Mouse (Mus musculus) kidney, embryonic 14.5 days (tissue): ENCODE results near the gene Dad1. TPM values are rescaled to one million over a fixed set of nuclear protein-coding genes. Genes with fewer than 3 reads are reported as not detected.

Experiments
- ATAC-seq: fragments of 200-750 bp; cut with Nextera tagmentation; 2 replicates; pipeline ENCODE4 v1.8.0; 2017; ENCODE audit warnings: moderate number of reproducible peaks, mild to moderate bottlenecking, moderate TSS enrichment, moderate library complexity; ENCODE audit not compliant: low FRiP score, low TSS enrichment
- H3K27ac ChIP-seq: fragments of 300-500 bp; sonication (generic); 2 replicates; pipeline ENCODE4 v1.5.1; 2014; ENCODE audit warnings: low read depth, mild to moderate bottlenecking, low read length, moderate library complexity, mixed read lengths
- H3K27me3 ChIP-seq: fragments of 300-500 bp; sonication (generic); 2 replicates; pipeline ENCODE4 v1.6.1; 2014; ENCODE audit warnings: mild to moderate bottlenecking, low read length; ENCODE audit not compliant: control insufficient read depth, insufficient read depth
- H3K36me3 ChIP-seq: fragments of 300-500 bp; sonication (generic); 2 replicates; pipeline ENCODE4 v1.6.1; 2014; ENCODE audit warnings: low read length, mixed read lengths; ENCODE audit not compliant: control insufficient read depth, insufficient read depth
- H3K4me1 ChIP-seq: fragments of 300-500 bp; sonication (generic); 2 replicates; pipeline ENCODE4 v1.6.1; 2014; ENCODE audit warnings: low read length, mixed read lengths; ENCODE audit not compliant: control insufficient read depth, insufficient read depth
- H3K4me2 ChIP-seq: fragments of 300-500 bp; sonication (generic); replicated peaks from 2 replicates; pipeline ENCODE4 v1.6.1; 2014; ENCODE audit warnings: low read depth, mild to moderate bottlenecking, low read length
- H3K4me3 ChIP-seq: fragments of 300-500 bp; sonication (generic); 2 replicates; pipeline ENCODE4 v1.5.1; 2014; ENCODE audit warnings: mild to moderate bottlenecking, low read length
- H3K9ac ChIP-seq: fragments of 300-500 bp; sonication (generic); 2 replicates; pipeline ENCODE4 v1.6.1; 2014; ENCODE audit warnings: low read depth, mild to moderate bottlenecking, low read length, moderate library complexity
- H3K9me3 ChIP-seq: fragments of 300-500 bp; sonication (generic); 2 replicates; pipeline ENCODE4 v1.6.1; 2016; ENCODE audit warnings: low read length; ENCODE audit not compliant: control insufficient read depth
- WGBS: fragments of 180-500 bp; shearing (Covaris S2); extraction: QIAGEN DNeasy Blood & Tissue Kit; methylation state at CpG from one replicate; pipeline ENCODE4 v1.1.7; 2014; 5-methylcytosine and 5-hydroxymethylcytosine counted together
- polyA plus RNA-seq: library from polyadenylated mRNA; unstranded; fragments of >200 nt; fragmentation: Nextera tagmentation; extraction: Ambion mirVana; gene quantifications from 2 replicates; pipeline ENCODE4 v1.2.1, GENCODE M21; 2014

The Dad1 gene
- 431 and 487 TPM in 2 replicates for polyA plus RNA-seq

DNA sequence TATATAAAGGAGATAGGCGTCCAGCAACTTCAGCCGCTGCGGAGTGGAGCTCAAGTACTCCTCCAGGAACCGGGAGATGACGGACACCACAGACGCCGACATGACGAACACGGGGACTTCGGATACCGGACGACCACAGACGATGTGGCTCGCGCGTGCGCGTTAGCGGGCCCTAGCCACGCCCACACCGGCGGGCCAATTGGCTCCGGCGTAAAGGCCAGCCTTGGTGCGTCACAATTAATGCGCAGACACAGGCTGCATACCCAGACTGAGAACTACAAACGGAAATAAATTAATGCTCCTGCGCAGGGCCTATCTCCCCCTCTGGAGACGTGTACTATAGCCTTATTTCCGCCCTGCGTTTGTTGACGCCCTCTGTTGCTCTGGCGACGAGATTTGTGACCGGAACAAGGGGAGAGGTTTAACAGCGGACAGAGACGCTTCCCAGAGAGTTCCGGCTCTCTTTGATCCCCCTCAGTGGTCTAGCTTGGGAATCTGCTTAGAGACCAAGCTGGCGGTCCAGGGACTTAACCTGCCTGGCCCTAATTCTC, at the start of gene Dad1, which contains the start of gene Abhd4:
Dad1 (minus strand) TSS at position 364 of the 551 bp plus-strand sequence.
Abhd4 (plus strand) TSS at position 448 of the 551 bp plus-strand sequence.
- Histone ChIP-seq H3K27ac (peak within 1 kb of the TSS; percentile 75), H3K9me3 (no peaks in the 10 kb centered on the region), H3K4me2 (peak within 1 kb of the TSS; percentile 51), H3K4me1 (peaks cover 42% of the 10 kb centered on the region), H3K9ac (peak within 1 kb of the TSS; percentile 71), H3K27me3 (no peaks in the 10 kb centered on the region), H3K4me3 (peak within 1 kb of the TSS; percentile 82), H3K36me3 (peaks cover 4% of the 10 kb centered on the region; the same call in 1 of the 2 replicates)
- WGBS: 0% methylated on average over 39 of the region's 39 CpGs
- ATAC-seq: peak; percentile 99

DNA sequence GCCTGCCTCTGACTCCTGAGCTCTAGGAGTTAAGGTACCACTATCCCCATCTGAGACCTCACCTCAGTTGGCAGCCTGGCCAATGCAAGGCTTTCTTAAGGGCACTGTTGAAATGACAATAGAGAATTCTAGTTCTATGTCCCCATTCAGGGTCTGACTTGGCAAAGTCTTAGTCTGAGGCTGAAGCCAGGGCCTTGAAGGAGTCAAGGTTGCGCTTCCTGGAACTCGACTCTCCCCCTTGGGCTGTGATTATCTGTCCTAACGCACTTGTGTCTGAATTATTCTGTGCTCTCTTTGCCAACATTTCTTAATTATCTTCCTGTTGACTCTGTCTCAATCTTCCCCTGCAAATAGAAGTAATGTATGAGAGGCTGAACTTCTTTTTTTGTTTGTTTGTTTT, 46.8 kb upstream of the Dad1 start:
- no peak overlapping the region for H3K4me3 ChIP-seq
- no peaks in the 10 kb centered on the region for H3K36me3 ChIP-seq
- H3K4me2 ChIP-seq: no peak overlapping the region
- no peaks in the 10 kb centered on the region for H3K27me3 ChIP-seq
- H3K9me3 ChIP-seq: no peaks in the 10 kb centered on the region
- no peak overlapping the region for H3K9ac ChIP-seq
- no peak for ATAC-seq
- no peaks in the 10 kb centered on the region for H3K4me1 ChIP-seq
- WGBS: 98% methylated on average over 3 of the region's 3 CpGs
- H3K27ac ChIP-seq: no peak overlapping the region

DNA sequence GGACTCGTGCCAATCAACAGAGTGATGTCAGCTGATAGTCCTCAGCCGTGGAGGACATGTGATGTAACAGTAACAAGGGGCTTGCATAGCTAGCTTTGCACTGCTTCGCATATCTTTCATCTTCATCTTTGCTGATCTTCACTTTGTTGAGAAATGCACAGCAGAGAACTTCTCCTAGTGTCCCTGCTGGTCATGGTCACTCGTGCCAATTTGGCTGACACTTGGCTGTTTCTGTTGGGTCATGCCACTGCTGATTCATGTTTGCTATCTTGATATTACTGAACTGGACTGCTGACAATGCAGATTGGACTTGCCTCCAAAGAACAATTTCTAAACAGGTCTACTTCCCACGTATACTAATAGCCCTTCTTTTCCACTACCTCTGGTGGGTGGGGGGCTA, 46.2 kb upstream of the Dad1 start:
- no peak overlapping the region for H3K4me3 ChIP-seq
- no peak overlapping the region for H3K4me2 ChIP-seq
- H3K36me3 ChIP-seq: no peaks in the 10 kb centered on the region
- H3K9me3 ChIP-seq: no peaks in the 10 kb centered on the region
- no peak for ATAC-seq
- no peaks in the 10 kb centered on the region for H3K4me1 ChIP-seq
- H3K27ac ChIP-seq: no peak overlapping the region
- WGBS: 85% methylated on average over 5 of the region's 5 CpGs
- H3K9ac ChIP-seq: no peak overlapping the region
- no peaks in the 10 kb centered on the region for H3K27me3 ChIP-seq

DNA sequence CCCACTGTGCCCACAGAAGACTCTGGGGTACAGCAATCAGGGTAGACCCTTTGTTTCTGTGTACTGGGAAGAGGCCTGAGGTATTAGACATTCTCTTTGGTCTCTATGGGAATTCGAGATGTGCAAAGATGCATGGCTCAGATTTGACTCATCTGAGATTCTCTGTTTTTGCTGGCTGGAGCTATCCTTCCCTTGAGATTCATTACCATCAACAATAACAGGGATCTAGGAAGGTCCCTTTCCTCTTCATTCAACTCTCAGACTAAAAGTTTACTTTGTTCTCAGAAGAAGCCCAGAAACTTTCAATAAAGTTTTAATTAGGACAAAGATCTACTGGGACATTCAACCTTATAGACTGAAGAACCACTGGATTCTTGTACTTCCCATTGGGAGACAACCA, 30.9 kb upstream of the Dad1 start, which contains the start of gene Olfr49:
Olfr49 (minus strand) TSS at position 101 of the 400 bp plus-strand sequence.
- Histone ChIP-seq H3K9ac (no peak within 1 kb of the TSS), H3K4me2 (no peak within 1 kb of the TSS), H3K27ac (no peak within 1 kb of the TSS), H3K36me3 (no peaks in the 10 kb centered on the region), H3K4me3 (no peak within 1 kb of the TSS), H3K9me3 (no peaks in the 10 kb centered on the region), H3K27me3 (no peaks in the 10 kb centered on the region), H3K4me1 (no peaks in the 10 kb centered on the region)
- no peak for ATAC-seq
- 86% methylated on average over 1 of the region's 1 CpGs for WGBS

DNA sequence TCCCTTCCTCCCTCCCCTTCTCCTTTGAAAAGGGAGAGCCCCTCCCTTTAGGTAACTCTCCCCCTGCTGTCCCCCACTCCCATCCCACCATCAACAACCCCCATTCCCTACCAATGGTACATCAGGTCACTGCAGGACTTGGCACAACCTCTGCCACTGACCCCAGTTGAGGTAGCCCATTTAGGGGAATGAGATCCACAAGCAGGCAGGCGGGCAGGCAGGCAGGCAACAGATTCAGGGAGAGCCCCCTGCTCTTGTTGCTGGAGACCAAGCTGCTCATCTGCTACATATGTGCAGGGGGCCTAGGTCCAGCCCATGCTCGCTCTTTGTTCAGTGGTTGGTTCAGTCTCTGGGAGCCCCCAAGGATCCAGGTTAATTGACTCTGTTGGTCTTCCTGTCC, 22.5 kb upstream of the Dad1 start:
- H3K27me3 ChIP-seq: no peaks in the 10 kb centered on the region
- H3K9me3 ChIP-seq: no peaks in the 10 kb centered on the region
- H3K4me2 ChIP-seq: no peak overlapping the region
- H3K36me3 ChIP-seq: no peaks in the 10 kb centered on the region
- whole genome bisulfite sequencing: 89% methylated on average over 2 of the region's 2 CpGs
- H3K27ac ChIP-seq: no peak overlapping the region
- no peak overlapping the region for H3K9ac ChIP-seq
- no peak overlapping the region for H3K4me3 ChIP-seq
- no peak for ATAC-seq
- no peaks in the 10 kb centered on the region for H3K4me1 ChIP-seq

DNA sequence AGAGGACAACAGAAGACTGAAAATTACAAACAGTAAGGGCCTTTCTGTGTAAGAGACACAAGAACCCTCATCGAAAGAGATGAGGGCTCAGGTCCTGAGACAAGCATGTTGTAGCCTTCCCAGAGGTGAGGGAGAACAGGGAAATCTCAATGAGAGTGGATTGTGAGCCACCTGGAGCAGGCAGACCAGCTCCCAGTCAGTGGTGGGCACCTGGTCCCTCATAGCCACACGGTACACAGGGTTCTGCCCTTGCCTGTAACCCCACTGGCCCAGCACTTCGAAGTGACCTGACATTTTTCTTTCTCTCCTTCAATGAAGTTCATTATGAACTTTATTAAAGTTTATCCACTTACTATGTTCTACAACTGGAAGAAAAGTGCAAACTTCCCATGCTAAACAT, 18.8 kb upstream of the Dad1 start:
- no peaks in the 10 kb centered on the region for H3K27me3 ChIP-seq
- ATAC-seq: no peak
- peaks cover 8% of the 10 kb centered on the region; the same call in 1 of the 2 replicates for H3K36me3 ChIP-seq
- no peak overlapping the region for H3K9ac ChIP-seq
- no peaks in the 10 kb centered on the region for H3K4me1 ChIP-seq
- no peak overlapping the region for H3K27ac ChIP-seq
- H3K4me2 ChIP-seq: no peak overlapping the region
- H3K9me3 ChIP-seq: no peaks in the 10 kb centered on the region
- no peak overlapping the region for H3K4me3 ChIP-seq
- 90% methylated on average over 3 of the region's 3 CpGs for WGBS

DNA sequence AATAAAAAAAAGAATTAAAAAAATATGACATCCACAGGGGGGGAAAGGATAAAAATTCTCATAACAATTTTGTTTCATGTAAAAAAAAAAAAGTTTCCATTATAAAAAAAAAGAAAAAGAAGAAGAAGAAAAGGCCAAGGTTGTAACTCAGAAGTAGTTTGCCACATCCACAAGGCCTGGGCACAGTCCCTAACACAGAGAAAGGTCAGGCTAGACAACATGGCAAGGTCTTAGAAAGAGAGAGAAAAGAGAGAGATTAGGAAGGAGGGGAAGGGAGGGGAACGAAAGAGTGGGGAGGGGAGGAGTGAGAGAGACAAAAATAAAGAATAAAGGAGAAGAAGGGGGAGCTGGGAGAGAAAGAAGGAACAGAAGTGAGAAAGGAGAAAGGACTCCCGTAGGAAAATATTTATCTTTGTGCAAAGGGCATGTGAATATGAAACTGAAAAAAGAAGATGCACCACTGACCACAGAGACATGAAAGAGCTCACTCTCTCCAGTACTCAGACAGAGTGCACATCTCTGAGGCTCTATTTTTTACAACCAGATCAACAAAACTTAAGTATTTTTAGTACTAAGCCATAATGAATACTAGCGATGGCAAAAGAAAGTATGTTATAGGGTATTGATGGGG, 18.2 kb upstream of the Dad1 start:
- peaks cover 13% of the 10 kb centered on the region; the same call in 1 of the 2 replicates for H3K36me3 ChIP-seq
- no peak overlapping the region for H3K4me2 ChIP-seq
- WGBS: 77% methylated on average over 3 of the region's 3 CpGs
- H3K9me3 ChIP-seq: no peaks in the 10 kb centered on the region
- H3K9ac ChIP-seq: no peak overlapping the region
- no peak overlapping the region for H3K27ac ChIP-seq
- H3K4me1 ChIP-seq: no peaks in the 10 kb centered on the region
- ATAC-seq: no peak
- H3K27me3 ChIP-seq: no peaks in the 10 kb centered on the region
- no peak overlapping the region for H3K4me3 ChIP-seq

DNA sequence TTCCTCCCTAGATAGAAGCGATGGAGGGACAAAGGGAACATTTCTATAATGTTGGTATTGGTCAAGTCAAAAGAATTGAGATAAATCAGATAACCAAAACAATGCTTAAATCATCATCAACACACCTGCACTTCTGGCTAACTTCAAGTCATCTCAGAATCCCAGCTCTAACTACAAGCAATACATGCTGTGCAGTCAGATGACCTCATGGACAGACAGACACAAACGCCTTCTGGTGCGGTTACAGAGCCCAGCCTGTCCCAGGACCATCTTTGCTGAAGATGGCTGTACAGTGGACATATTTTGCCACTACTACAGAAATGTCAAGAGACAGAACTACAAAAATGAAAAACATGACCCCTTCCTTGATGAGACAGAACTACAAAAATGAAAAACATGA, 16.5 kb upstream of the Dad1 start:
- peaks cover 16% of the 10 kb centered on the region; the same call in 1 of the 2 replicates for H3K36me3 ChIP-seq
- no peaks in the 10 kb centered on the region for H3K4me1 ChIP-seq
- no peak overlapping the region for H3K4me3 ChIP-seq
- no peaks in the 10 kb centered on the region for H3K9me3 ChIP-seq
- no peak for ATAC-seq
- no peak overlapping the region for H3K27ac ChIP-seq
- H3K9ac ChIP-seq: no peak overlapping the region
- 82% methylated on average over 3 of the region's 3 CpGs for WGBS
- H3K4me2 ChIP-seq: no peak overlapping the region
- H3K27me3 ChIP-seq: no peaks in the 10 kb centered on the region

DNA sequence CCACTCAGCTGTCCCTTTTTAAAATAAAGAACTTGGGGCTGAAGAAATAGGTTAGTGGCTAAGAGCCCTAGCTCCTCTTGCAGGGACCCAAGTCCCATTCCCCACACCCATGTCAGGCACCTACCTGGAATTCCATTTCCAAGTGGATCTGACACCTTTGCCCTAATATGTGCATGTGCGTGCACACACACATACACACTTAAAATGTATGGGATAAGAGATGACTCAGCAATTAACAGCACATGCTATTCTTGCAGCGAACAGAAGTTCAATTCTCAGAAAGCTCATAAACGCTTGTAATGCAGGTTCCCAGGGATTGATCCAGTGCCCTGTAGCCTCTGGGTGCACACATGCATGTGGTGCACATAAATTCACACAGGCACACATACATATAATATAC, 15.7 kb upstream of the Dad1 start:
- no peaks in the 10 kb centered on the region for H3K9me3 ChIP-seq
- H3K4me2 ChIP-seq: no peak overlapping the region
- H3K27me3 ChIP-seq: no peaks in the 10 kb centered on the region
- no peak overlapping the region for H3K27ac ChIP-seq
- peaks cover 25% of the 10 kb centered on the region; the same call in 1 of the 2 replicates for H3K36me3 ChIP-seq
- ATAC-seq: no peak
- no peaks in the 10 kb centered on the region for H3K4me1 ChIP-seq
- H3K9ac ChIP-seq: no peak overlapping the region
- WGBS: 93% methylated on average over 3 of the region's 3 CpGs
- no peak overlapping the region for H3K4me3 ChIP-seq
